Mouse (Mus musculus) kidney, adult 8-10 months (tissue): Measurements from ENCODE around the gene Ube2d3.
A peak's percentile ranks its signal among the peaks of the same experiment; 100 is the strongest.
"Not testable (repeated sequence)": the region's sequence is repeated elsewhere in the genome, so short reads cannot be mapped to it uniquely, and the experiment has no call there.

Source experiments
- DNase-seq, 2 experiments: peaks; one replicate each; pipeline ENCODE4 v3.0.0; 2022

Gene Ube2d3

DNA sequence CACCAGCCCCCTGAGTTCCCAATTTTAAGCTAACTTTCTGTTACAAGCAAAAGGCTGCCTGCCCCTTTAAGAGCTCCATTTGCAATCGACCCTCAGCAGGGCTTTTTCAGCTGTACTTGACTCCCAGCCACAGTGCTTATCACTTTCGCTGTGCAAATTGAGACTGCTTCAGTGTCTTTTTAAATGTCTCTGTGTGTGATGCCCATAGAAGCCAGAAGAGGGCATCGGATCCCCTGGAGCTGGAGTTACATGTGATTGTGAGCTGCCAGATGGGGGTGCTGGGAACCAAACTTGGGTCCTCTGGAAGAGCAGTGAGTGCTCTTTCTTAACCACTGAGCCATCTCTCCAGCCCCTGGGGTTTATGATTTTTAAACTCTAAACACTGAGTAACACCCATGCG, 60.0 kb downstream of the Ube2d3 start:
- DNase-seq: not testable (repeated sequence)

DNA sequence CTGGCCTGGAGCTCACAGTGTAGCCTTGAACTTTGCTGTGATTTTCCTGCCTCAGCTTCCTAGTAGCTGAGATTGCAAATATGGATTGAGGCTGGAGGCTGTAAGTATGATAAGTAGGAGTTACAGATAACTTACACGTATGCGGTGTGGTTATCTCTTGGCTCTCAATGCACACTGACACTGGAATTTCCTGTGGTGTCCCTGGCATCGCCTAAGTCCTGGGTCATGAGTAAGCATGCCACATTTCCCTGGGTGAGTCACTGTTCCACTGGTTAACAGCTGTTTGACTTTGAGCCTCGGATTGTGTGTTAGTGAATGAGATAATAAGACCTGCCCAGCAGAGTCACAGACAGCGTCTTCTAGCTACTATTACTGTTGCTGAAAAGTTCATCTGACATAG, 60.9 kb downstream of the Ube2d3 start:
- no peak for DNase-seq

DNA sequence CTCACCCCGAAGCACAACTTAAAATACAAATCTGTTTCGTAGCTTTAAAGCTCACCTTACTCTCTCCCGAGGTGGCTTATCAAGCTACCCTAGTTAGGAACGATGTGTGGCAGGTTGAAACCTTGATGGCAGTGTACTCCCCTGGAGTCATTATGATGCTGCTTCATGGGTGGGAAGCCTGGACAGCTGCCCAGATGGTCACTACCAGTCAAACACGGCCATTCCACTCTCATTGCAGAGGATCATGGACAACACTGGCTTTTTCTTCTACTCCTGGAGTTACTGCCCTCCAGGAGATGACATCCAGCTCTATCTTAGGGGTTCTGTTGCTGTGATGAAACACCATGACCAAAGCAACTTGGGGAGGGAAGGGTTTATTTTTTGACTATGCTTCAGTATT, 65.2 kb downstream of the Ube2d3 start:
- DNase-seq: no peak

DNA sequence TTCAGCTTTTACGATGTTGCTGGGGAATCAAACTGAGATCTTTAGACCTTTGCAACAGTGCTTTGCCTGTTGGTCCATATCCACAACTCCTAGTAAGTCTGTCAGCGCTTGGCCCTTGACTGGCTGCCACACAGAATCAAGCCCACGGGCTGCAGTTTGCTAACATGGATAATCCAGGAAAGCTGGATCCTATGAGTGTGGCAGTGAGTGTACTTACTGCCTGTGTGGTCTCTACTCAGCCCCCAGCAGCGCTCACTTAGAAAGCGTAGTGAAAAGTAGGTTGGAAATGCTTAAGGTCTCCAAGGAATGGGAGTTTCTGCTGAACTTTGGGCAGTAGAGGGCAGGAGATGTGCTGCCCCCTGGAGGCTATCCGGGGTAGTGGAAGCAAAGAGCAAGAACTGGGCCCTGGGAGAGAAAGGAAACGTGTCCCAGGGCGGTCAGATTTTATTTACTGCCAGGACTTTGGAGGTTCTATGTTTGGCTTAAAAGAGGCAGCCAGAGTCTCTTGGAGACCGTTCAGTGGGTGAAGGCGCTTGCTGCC, 67.5 kb downstream of the Ube2d3 start:
- DNase-seq: peak; percentile 61 to 84

DNA sequence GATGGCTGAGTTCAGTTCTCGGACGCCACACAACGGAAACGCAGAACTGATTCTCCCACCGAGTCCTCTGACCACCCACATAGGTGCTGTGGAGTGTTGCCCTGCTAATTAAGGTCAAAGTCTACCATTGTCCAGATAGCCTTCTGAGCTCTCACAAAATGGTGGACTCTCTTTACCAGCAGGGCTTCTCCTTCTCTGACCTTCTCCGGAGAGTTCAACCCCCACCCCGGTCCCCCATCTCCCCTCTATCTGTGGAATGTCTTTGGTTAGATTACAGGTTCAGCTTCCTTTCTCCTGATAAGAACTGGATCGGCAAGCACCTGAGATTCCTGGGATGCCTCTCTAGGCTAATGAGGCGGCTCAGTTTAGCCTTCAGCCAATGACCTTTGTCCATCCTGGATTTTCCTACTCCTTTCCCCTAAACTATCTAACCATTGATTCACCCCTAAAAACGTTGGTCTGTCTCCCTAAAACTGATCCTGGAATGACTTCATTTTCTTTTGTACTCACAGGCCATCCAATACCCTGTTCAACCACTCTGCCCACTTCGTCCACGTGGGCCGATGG, 68.0 kb downstream of the Ube2d3 start:
- DNase-seq: no peak

DNA sequence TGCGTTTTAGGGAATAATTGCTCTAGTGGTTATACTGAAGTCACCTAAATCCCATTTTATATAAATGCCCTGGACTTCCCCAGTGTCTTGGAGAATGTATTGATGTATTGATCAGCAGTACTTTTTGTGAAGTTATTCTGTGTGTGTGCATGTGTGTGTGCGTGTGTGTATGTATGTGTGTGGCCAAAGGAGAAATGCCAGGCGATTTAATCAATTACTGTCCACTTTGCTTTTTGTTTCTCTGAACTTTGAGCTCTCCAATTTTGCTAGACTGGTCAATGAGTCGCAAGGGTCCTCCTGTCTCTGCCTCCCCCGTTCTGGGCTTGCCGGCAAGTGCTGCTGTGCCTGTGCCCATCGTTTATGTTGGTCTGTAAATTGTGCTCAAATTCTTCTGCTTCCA, 69.6 kb downstream of the Ube2d3 start:
- DNase-seq: no peak

DNA sequence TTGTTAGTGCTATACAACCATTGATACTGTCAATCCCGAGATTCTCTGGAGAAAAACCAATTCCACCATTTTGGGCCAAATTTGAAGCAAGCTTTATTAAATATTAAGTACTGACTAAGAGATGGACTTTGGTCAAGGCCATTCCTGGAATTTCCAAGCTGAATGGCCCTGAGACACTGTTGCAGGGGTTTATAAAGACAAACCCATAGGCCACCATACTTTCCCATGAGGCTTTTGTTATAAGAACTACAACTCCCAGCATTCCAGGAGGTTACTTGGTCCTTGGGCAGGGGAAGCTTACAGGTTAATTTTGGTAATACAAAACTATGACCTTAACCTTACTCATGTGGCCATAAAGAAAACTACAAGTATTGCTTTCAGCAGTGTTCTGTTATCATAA, 70.2 kb downstream of the Ube2d3 start:
- DNase-seq: peak; percentile 43 to 49

DNA sequence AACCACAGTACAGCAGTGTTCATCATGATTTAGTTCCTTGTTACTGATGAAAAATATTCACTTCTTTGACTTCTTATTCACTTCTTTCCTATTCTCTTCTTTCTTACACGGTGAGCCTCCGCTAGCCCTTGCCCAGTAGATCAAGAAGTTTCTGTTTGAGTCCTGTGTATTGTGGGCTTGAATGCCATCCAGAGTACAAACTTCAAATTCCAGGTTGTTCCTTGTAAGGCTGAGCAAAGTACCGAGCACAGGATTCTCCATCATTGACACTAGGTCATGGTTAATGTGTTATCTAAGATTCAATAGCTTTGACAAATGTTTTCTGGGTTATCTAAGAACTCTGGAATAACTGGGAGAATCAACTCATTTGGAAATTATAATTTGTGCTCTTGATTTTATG, 72.4 kb downstream of the Ube2d3 start:
- peak; percentile 58 to 84 for DNase-seq

DNA sequence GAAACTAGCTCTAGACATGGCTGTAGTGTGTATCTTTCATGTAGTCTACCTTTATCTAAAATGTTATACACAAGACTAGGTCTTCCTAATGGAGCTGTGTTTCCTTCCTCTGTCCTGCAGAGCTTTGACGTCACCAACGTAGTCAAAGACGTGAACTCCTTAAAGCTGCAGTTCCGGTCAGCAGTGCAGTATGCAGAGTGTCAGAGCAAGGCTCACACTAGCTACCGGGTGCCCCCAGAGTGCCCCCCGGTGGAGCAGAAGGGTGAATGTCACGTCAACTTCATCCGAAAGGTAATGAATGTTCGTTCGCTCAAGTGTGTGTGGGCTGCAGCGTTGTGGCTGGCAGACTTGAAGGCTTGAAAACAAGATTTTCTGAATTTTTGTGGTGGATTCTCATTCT, 73.7 kb downstream of the Ube2d3 start:
- no peak for DNase-seq

DNA sequence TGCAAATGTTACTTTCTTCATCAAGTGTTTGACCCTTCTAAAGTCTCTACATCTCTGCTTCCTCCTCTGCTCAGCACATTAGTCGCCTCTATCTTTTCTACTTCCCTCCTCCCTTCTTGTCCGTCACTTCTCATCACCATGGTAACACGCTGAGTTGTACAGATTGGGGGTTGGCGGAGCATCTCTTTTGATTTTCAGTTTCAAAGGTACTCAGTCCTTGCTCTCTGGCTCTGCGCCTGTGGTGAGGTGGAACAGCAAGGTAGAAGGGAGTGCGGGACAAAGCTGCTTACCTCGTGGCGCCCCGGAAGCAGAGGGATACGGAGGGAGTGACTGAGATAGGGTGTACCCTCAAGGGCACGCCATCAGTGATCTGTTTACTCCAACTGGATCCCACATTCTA, 75.3 kb downstream of the Ube2d3 start:
- no peak for DNase-seq

DNA sequence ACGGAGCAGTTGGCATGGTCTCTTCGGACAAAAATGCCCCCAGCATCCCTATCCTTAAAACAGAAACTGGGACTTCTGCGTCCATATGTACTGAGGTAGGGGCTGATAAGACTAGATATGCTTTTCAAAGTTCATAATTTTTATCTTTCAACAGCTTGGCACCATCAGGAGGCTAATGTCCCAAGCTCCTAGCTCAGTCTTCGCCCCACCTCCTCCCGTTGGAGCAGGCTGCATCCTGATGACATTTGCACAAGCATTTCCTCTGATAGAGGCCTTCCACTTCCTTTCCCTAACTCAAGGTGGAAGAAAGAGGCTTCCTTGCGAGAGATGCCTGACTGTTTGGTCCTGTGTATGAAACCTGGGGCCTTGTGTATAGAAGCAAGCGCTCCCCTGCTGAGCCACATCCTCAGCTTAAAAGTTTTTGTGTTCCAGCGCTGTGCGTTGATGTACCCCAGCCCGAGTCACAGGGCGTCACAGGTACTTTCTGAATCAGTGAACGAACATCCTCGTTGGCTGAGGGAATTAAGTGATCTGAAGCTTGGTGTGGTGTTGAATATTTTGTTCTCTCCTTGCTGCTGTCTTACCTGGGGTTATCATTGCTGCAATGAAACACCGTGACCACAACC, 76.0 kb downstream of the Ube2d3 start:
- no peak for DNase-seq

DNA sequence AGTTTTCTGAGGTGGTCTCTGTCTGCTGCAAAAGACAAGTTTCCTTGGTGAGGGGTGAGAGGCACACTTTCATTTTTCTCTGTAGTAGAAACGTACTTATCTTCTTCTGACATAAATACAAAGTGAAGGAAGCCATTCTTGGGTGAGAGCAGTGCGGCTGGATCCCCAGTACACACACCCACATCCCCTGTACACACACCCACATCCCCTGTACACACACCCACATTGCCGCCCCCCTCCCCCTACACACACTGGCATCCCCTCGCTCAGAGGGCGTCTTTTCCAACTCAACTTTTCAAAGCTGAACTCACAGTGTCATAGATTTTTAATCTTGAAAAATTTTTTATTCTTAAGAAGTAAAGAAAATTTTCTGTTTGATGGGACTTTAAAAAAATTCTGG, 77.3 kb downstream of the Ube2d3 start:
- DNase-seq: no peak

DNA sequence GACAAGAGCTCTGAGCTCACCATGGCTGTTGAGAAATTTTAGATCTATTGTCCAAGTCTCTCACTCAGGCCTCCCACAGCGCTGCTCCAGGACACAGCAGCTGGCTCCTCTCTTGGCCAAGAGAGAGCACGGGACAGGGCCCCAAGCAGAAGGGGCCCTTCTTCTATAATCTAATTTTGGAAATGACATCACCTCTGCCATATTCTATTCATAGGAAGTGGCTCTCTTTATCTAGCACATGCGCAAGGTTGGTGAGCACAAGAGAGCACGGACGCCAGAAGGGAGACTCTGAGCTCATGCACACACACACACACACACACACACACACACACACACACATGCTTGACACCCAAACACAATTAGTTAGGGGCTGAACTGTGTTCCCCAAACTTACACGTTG, 78.9 kb downstream of the Ube2d3 start:
- DNase-seq: no peak
